Mouse (Mus musculus): ENCODE measurements around the gene Dirc2.
A peak's percentile ranks its signal among the peaks of the same experiment; 100 is the strongest.

The Dirc2 gene

DNA sequence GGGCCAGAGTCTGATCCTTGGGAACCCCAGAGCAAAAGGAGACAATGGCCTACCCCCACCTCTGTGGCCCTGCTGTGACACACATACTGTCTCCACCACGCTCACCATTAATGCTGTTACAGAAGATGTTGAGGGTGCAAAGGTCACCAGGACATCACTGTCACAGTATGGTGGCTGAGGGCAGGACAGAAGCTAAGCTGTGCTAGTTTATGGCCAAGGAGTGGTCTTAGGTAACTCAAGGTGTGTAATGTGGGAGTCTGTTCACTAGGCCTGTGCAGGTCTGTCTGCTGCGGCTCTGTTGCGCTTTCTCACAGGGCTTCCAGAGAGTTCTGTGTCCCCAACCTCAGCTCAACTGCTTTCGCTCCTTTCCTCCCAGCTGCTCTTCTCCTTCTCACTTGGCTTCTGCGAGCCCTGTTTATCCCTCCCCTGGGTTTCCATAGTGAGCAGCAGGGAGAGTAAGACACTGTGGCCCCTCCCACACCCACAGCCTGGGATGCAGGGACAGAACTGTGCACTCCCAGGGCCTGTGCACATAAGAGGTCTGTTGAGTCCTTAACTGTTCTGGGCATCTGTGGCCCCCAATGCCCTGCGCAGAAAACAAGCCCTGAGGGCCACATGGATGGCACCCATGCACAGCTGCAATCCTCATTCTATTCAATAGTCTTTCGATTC is 30.9 kb downstream of the Dirc2 start:
- DNase-seq (ENCODE audit: low read depth): no peak

DNA sequence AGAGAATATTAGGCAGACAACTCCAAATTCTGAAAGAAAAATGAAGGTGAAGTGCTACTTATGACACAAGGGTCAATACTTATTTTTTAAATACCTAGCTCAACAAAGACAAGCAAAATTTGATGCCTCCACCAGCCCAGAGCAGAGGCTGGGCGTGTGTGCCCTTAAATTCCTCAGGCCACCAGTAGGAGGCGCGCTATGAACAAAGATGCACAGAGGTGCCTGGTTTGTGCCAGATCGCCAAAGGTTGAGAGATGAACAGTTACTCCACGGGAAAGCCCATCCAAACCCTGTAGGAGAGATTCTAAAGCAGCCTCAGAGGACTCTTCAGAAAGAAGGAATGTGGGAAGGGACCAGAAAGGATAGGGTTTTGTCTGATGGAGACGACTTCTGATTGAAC is 35.1 kb downstream of the Dirc2 start:
- DNase-seq (ENCODE audit: low read depth): peak; percentile 30

DNA sequence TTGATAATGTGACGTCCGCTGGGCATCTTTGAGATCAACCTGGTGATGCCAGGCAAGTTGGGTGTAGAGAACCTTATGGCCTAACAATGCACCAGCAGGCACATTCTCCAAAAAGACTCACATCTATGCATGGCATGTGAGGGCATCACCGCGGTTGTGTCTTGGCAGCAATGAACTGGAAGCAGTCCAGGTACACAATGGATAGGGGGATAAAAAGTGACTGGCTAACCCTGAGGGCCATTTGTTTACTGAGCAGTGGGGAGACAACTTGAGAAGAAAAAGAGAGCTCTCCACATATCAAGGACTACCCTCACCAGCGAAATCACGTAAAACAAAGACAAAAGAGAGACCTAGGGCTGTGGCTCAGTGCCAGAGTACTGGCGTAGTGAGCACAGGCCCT is 37.1 kb downstream of the Dirc2 start:
- no peak for DNase-seq (ENCODE audit: low read depth)

DNA sequence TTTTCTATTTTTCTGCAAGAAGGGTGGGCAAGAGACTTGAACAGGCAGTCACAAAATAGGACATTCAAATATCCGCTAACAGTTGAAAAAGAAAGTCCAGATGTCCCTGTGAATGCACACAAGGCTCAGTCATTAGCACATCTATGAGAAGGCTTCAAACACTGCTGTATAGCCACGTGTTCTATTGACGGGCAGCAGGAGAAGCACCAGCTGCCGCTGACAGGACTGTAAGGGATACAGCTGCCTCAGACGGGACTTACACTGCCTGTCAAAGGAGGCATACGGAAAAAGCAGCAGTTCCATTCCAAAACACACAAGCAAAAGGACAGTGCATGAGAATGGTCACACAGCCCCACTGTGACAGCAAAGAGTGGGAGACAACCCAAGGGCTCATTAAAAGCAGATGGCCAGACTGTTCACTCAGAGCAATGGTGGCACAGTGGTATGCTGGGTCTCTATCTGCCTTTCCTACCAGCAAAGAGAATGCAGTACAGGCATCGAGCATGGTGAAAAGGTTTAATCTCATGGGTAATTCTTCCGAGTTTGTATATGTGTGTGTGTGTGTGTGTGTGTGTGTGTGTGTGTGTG is 39.9 kb downstream of the Dirc2 start:
- no peak for DNase-seq (ENCODE audit: low read depth)

DNA sequence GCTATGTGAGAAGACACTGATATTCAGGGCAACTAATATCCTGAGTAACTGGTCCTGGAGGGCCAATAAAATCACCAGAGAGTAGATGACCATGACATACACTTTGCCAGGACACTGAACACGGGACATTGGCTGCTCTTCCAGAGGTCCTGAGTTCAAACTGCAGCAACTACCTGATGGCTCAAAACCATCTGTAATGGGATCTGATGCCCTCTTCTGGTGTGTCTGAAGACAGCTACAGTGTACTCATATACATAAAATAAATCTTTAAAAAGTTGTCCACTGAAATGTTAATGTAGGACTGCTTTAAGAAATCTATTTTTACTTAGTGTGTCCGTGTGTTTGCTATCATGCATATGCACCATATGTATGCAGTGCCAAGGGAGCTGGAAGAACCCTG is 42.6 kb downstream of the Dirc2 start:
- DNase-seq (ENCODE audit: low read depth): no peak

DNA sequence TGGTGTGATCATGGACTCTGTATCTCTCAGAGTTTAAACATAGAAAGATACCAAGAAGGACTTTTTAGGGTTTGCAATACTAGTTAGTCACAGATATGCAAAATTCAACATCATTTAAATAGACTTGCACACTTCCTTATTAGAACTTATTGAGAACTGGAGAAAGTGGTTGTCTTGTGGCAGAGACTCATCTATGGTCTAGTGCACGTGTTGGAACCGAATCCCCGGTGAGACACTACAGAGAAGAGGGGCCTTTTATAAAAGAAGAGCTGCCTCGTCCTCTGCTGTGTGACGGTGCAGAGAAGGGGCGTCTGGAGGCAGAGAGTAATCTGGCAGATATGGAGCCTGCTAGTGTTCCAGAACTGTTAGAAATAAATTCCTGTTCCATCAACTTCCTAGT is 44.6 kb downstream of the Dirc2 start:
- DNase-seq (ENCODE audit: low read depth): no peak

DNA sequence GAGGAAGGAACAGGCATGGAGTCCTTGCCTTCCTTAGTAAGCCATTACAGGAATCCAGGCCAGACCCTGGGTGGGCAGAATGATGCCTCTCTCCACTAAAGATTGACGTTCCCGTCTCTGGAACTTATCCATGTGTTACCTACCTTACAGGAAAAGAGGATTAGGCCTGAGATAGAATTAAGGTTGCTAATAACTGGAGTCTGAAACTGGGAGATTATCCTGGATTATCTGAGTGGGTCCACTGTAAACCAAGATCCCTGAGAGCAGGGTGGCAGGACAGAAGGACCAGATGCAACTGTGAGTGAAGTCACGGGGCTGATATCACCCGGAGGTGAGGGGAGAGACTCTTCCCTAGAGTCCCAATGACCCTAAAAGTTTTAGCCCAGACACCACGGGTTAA is 51.4 kb downstream of the Dirc2 start:
- no peak for DNase-seq (ENCODE audit: low read depth)

DNA sequence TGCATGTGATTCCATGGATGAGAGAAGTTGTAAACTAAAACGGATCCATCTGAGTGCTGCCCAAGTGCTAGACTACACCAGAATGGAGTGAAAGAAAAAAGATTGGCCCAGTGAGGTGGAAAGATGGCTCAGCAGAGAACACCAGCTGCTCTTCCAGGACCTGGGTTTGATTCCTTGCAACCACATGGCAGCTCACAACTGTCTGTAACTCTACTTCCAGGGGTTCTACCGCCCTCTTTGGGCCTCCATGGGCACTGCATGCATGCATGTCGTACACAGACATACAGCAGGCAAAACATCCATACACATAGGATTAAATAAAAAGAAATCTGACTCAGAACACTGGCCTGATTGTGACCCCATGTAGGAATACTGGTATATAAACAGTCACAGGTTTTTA is 52.9 kb downstream of the Dirc2 start:
- DNase-seq (ENCODE audit: low read depth): no peak

DNA sequence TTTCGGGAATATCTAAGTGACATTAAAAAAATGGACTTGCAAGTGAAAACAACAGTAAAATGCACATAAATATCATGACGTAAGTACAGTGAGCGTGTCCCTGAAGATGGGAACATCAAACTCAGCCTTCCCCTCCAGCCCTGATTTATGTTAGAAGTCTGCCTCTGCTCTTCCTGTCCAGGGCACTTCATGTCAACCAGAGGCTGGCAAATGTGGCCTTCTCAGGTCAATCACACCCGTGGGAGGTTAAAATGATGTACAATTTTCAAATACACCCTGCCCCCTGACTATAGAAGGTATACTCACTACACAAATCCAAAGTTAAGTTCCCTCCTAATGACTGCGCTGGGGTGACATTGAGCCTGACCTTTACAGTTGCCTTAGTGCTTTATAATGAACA is 53.4 kb downstream of the Dirc2 start:
- DNase-seq (ENCODE audit: low read depth): no peak

DNA sequence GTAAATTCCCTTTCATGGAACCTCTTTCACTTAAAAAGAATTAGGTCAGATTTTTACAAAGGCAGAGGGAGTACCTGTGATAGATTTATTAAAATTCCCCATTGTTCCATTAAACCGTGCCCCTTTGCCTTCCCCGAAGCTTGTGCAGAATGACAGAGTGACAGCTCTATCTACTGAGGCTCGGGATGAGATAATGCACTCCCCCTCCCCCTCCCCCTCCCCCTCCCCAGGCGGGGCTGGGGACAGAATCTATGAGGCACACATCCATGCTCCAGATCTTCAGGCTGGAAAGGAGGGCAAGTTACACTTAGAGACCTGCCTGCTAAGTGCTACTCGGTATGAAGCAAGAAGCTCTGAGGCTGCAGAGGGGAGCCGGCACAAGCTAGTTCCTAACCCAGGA is 53.8 kb downstream of the Dirc2 start:
- DNase-seq (ENCODE audit: low read depth): no peak

DNA sequence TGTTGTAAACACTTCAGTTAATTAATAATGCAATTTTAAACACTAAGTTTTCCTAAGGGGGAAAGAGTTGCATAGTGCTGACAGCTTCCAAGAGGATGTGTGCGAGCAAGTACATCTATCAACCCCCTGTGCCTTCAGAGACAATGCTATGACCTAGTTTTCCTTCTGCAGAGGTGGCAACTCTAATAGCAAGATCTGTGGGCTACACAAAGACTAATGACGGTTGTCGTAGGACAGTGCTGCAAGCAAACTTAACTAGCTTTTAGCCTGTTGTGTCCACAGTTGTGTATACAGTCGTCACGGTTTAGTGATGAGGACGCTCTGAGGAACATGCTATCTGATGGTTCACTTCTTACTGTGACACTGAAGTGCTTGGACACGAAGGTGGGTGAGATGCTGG is 54.5 kb downstream of the Dirc2 start:
- DNase-seq (ENCODE audit: low read depth): no peak

DNA sequence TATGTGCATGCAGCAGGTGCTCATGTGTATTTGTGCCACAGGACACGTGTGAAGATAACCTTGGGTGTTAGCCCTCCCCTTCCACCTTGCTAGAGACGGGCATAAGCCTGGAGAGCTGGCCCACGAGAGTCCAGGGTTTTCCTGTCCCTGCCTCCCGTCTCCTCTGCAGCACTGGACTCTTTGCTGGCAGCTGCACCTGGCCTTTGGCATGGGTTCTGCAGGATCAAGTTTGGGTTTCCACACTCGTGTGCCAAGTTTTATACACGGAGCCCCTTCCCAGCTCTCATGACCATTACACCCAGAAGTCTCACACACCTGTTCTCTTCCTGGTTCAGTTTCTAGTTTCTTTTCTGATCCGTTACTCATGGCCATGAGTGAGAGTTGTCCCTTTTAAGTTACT is 55.5 kb downstream of the Dirc2 start:
- DNase-seq (ENCODE audit: low read depth): no peak

DNA sequence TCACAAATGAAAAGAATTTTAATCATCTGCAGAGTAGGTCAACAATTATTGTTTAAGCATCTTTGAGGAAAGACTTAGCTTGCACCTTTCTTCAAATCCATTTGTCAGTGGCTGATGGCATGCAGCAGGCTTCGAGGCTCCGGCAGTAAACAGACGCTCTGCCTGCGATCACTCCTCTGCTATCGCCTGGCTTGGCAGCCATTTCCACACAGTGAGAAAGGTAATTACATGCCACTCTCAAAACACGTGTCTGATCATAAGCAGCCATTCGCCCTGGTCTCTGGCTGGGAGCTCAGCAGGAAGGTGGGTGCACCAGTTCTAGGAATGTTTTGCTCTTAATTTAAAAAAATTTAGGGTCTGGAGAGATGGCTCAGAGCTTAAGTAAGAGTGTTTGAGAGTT is 58.2 kb downstream of the Dirc2 start:
- no peak for DNase-seq (ENCODE audit: low read depth)

DNA sequence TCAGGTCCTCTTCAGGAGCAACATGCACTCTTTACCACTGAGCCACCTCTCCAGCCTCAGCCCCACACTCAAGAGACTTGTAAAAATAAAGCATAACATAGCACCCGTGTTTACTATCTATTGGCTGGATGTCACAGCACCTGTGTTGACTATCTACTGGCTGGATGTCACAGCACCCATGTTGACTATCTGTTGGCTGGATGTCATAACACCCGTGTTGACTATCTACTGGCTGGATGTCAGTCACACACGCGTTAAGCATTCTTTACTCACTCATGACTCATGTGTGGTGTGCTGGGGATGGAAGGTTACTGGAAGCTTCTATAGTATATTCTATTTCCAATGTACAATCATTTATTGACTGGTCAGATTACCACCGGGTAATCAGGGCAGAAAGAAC is 62.2 kb downstream of the Dirc2 start:
- no peak for DNase-seq (ENCODE audit: low read depth)

DNA sequence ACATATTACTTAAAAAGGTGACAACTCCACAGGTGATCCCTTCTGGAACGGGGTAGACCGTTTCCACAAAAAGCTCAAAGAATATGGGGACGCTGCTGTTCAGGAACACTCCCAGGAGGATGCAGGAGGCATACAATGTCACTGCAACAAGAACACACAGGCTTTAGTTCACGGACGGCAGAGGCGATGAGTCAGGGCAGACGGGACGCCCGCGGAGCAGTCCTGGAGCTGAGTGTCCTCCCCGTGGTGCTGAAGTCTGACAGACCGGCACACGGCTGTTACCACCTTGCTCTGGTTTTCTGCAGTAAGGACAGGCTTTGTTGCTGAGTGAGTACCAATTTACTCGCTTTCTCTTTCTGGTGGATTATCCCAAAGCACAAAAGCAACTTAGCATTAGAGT is 64.4 kb downstream of the Dirc2 start:
- DNase-seq (ENCODE audit: low read depth): no peak

DNA sequence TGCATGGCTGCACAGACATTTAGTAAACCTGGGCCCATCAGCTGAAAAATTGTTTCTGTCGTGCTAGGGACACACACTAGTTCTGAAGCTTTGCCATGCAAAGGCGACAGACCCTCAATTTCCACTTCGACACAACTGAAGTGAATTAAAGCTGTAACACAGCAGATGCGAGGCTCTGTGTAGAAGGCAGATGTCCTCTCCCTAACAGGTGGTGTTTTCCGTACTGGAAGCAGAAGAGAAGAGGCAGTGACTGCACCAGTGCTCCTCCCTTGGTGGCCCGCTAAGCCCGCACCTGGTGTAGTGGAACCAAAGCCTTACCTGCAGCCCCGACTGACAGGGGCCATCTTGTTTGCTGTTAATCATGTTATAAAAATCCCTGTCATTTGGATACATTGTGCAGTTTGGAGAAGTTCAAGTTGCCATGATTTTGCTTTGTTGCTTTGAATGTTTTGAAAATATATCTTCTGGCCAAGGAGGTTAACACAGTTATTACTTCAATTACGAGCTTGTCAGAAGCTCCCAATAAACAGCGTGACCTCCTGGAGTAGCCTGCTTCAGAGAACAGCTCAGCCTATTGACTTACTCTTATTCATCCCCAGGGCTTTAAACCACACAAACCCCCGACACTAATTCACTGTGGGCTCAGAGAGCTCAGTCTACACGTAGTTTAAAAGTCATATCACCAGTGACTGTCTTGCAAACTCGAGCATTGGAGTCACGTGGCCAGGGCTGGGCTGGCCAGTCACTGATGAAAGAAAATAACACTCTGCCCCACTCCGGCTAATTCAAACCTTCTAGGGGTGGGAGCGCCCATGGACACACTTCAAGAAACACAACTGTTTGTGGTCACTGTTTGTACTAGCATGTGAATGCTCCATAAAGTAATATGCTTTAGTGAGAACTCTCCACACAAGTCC is 65.1 kb downstream of the Dirc2 start:
- DNase-seq (ENCODE audit: low read depth): no peak

DNA sequence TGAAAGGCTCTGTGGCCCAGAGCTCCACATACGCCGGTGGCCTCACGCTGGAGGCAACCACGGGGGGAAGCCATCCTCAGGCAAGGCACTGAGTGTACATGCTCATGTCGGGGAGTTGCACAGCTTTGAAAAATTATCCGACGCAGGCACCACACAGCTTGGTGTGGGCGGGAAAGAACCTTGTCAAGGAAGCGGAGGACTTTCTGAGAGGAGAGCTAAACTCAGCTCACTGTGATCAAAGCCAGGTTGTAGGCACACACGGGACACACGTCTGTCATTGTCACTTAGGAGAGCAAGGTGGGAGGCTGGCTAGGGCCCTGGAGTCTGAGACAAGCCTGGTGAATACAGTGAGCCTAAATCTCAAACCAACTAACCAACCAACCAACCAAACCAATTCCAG is 67.3 kb downstream of the Dirc2 start:
- DNase-seq (ENCODE audit: low read depth): no peak

DNA sequence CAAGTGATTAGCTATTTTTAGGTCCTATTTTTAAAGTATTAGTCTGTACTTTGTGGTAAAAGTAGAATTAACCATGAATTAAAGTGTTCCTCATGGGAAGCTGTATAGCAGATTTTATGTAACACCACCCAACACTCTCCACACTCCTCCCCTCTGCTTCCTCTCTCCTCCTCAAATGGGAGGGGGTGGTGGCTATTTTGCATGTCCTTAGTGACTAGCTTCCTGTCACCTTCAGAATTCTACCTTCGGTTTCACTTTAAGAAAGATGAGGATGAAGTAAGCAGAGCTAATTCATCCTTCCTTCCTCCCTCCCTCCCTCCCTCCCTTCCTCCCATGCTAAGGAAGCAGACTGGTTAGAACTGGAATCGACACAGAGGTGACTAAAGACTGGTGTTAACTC is 73.1 kb downstream of the Dirc2 start:
- no peak for DNase-seq (ENCODE audit: low read depth)

DNA sequence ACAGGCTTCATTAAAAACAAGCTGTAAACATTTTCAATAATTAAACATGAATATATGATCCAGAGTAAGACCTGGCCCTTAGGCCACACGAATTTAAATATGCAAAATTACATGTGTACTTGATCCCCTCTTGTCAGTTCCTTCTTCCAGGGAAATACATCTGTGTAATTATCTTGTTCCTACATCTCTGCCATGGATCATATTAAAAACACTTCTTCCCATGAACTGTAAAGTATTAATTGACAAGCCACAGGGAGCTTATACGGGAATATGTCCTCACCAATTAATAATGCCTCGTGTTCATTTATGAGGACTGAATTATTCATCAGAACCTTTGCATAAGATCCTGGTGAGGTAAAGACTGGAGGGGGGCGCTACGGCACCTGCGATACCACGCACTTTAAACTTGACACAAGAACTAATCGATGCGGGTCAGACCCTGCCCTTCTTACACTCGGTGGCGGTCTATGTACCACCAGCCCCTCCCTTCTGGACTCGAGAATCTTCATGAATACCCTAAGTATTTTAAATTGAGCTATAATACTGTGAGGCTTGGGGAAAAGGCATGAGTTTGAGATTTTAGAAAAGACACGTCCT is 74.8 kb downstream of the Dirc2 start:
- no peak for DNase-seq (ENCODE audit: low read depth)

DNA sequence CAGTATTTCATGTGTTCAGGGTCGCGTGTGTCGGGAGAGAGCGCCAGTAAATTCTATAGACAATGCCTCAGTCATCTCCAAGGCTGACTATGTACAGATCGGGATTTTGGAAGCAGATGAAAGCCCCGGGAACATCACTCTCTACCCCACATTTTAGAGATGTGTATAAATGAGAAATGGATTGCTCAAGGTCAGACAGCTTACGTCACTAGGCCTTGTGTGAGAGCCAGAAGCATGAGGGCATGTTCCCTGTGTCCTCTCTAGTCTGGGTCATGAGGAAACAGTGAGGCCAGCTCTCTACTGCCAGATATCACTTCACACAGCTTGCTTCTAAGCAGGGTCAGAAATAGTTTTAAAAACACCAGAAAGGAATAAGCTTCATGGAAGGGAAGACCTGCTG is 77.5 kb downstream of the Dirc2 start:
- DNase-seq (ENCODE audit: low read depth): no peak

DNA sequence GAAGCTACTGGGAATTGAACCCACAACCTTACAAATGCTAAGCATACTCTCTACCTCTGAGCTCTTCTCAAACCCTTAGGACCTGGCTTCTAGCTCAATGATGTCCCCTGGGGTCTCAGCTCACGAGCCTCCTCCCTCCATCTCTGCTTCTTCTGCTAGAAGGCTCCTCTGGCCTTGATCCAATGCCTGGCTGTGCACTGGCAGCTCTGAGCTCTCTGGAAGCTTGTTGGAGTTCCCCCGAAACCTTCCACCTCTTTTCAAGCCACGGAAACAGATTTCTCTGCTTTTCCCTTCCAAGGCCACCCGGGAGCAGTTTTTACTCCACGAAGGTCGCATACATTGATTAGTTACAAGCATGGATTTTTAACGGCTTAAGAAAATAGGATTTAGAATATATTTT is 82.7 kb downstream of the Dirc2 start:
- DNase-seq (ENCODE audit: low read depth): no peak

DNA sequence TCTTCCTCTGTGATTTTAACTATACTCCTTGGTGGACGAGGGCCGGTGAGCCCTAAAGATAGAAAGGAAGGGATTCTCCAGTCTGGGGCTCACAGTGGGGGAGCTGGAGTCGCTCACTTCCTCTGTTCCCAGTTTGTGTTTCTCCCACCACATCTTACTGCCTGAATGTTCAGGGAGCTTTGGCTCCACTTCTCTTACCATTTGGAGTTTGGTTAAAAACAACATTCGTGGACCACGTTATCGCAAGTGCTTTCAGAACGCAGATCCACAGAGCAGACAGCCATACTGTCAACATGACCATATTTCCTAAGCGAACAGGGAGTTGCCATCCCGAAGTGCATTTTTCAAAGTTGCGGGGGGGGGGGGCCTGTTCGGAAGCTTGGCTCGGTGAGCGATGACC is 84.1 kb downstream of the Dirc2 start:
- DNase-seq (ENCODE audit: low read depth): no peak
